Mouse (Mus musculus) frontal cortex, postnatal 14 days (tissue): ENCODE measurements around the gene Syncrip.

Source experiments
- DNase-seq, 2 experiments: peaks; one replicate each; pipeline ENCODE4 v3.0.0; 2022; ENCODE audit warnings: low spot score in 2 of 2

Gene Syncrip

DNA sequence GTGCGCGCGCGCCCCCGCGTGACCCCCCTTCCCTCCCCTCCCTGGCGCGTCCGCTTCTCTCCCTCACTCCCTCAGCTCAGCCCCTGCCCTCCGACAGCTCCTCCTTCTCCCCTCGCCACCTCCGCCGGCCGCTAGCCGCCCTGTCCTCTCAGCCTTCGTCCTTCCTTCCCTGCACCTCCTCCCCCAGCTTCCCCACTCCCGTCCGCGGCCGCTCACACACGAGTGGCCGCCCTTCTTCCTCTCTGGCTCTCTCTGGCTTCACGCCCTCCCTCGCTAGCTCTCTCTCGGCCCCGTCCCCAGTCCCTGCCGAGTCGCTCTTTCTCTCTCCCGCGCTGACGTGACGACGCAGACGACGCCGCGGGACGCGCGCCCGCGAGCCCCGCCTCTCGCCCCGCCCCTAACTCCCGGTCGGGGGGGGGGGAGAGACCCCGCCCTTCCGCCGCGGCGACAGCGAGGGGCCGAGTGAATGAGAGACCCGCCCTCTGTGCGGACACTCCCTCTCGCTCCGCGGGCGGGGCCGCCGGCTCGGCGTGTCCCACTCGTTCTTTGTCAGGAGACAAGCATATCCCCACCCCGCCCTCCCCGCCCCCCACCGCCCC is at the start of gene Syncrip:
Gene Syncrip, minus strand, starts transcription at position 345 of the 599 bp plus-strand sequence.
- peak; percentile 87 for DNase-seq

DNA sequence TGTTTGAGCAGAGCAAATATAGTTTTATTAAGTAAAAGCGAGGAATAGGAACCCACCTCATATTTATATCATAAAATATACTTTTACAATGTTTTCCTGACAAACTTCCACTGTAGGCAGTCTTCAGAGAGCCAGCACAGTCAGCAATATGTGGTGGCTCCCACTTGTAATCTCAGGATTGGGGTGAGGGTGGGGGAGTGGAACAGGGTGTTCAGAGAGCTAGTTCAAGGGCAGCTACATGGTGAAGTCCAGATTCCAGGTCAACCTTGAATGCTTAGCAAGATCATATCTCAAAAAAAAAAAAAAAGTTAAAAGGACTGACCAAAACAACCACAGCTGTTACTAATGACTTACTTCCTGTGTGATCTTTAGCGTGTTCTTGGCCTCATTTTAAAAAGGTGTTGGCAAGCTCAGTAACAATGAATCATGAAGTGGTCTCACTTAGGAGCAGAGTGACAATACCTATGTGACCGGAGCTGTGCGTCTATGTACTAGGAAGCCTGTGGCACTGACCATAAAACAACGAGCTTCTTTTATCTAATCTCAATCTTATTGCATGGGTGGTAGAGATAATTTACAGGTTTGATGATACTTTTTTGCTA is 47.7 kb upstream of the Syncrip start:
- no peak for DNase-seq

DNA sequence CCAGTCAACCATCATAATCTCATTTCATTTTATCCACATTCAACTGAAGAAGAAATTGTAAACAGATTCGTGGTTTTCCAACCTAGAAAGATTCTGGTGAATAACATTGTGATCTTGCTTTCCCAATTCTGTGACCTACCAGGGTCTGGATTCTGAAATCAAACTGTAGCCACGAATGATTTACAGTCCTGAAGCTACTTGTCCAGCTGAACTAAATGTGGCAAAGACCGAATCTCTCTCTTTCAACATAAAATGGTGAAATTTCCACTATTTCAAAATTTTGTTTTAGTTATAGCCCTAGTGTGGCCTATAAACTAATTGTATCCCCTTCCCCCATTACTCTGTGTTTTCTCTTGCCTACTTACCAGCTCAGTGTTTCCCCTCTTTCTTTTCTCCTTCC is 47.2 kb upstream of the Syncrip start:
- DNase-seq, result no peak

DNA sequence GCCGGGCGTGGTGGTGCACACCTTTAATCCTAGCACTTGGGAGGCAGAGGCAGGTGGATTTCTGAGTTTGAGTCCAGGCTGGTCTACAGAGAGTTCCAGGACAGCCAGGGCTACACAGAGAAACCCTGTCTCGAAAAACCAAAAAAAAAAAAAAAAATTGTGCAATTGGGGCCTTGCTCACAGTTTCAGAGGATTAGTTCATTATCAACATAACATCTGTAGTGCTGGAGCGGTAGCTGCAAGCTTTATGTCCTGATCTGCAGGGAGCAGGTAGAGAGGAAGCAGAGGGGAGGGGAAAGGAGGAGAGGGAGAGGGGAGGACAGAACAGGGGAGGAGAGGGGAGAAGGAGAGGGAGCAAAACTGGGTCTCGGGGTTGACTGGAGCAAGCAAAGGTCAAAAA is 46.4 kb upstream of the Syncrip start:
- no peak for DNase-seq

DNA sequence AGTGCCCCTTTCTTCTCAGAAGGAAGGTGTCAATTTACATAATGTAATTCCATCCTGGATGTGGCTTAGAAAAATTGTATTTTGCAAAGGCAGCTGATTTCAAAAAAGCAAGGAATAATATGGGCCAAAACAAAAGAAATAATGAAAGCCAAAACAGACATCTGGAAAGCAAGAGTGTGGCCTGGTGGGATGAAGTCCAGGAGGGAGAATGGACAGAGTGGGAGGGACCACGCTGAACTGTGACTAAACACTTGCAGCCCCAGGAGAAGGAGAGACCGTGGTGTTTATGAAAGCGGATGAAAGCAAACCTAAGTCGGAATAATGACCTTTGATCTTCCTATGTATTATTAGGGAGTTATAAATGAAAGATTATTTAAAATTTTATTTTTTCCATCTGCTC is 45.6 kb upstream of the Syncrip start:
- DNase-seq, result no peak

DNA sequence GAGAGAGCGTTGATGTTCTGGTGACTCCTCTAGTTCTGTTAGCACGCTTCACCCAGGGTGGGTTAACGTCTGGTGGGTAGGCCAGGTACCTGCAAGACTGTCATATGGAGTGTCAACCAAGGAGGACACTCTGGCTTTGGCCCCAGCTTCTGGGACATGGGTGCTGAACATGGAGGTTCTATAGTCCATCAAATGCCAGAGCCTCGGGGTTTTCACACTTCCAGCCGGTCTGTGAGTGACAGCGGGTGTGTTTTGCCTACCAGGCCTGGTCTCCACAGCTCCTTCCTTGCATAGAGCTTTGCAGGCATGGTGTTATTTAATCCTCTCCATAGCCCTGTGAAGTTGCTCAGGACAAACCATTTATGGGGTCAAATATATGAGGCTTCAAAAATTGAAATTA is 43.0 kb upstream of the Syncrip start:
- DNase-seq, result no peak

DNA sequence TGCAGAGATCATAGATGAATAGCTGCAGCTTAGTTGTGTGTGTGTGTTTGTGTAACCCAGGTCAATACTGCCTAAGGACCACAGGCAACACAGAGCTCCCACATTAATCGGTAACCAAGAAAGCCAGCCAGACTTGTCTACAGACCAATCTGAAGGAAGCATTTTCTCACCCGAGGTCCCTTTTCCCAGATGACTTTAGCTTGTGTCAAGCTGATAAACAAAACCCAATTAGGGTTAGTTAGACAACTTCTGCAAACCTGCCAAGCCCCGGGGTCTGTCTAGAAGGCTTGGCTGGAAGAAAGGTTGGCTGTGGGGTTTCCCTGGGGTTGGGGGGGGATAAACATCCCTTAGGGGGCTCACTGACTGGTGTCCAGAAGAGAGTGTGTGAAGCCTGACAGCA is 42.4 kb upstream of the Syncrip start:
- DNase-seq, result no peak

DNA sequence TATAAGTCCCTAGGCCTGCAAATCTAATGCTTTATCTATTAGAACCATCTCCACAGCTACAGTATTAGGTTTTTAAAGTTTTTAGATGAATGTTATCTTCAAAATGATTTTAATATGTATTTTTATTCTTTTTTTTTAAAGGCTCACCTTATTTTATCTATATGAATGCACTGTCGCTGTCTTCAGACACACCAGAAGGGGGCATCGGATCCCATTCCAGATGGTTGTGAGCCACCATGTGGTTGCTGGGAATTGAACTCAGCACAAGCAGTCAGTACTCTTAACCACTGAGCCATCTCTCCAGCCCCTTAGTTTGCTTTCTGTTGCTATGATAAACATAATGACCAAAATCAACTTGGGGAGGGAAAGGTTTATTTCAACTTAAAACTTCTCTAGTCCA is 42.0 kb upstream of the Syncrip start:
- no peak for DNase-seq

DNA sequence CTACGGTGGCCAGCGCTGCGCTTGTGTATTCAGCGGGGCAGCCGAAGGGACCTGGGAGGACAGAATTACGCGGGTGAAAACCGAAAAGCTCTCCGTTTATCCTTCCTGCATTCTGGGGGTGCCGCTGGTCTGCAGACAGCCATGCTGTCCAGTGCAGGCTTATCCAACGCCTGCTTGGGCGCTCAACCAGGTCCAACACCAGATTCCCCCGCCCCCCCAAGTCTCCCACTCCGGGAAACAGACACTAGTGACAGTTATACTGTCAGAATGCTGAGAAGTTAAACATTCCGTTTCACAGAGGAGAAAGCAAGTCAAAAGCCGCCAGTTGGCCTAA is 40.9 kb upstream of the Syncrip start:
- no peak for DNase-seq

DNA sequence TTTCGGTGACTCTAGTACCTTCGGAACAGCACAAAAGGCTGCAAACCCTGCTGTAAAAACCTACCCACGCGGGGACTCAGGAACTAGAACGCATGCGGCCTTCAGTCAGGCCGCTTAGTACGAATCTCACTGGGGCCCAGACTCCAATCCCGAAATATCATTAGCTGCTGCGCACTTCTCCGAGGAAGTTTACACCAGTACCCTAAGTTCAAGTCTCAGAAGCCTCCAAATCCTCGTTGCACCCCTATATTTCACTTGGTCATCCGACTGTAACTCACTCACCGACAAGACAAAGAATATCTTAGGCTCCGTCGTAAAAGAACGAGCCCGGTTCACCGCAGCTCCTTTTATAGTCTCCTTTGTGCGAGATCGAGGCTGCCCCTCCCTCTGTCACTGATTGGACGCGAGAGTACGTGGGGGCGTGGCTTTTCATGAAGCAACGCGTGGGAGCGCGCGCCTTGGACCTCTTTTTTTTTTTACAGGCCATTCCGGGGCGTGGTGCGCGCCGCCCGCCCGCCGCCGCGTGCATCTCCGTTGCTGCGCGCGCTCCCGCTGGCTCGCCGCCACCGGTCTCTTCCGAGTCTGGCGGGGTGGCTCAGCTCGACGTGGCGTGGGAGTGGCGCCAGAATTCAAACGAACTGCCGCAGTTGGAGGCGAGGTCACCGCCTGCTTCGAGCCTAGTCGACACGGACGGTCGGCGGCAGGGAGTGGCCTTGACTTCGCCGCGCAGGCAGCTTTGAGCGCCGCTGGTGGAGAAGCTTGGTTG is 40.4 kb upstream of the Syncrip start:
- peak; percentile 93 to 95 for DNase-seq

DNA sequence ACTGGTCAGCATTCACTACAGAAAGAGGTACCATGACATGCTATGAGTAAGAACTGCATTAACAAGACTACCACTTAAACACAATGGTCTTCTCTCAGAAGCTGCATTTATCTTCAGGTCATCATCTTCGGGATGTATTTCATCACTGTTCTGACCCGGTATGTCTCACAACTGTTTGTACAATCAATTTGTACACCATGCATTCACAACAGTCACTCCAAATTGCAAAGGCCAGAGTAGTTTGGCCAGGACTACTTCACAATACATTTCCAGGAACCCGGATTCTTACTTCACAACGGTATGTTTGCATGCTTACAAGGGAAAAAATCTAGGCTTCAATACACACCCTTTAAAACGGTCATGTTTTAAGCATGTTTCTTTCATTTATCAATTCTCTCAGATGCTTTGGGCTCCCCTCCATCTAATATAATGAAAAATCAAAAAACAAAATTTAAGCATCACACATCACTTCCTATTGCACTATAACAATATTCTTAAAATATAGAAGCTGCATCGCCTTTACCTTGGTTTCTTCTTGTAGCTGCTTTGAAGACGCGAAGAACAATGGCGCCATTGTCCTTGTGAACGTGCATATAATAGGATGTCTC is 39.7 kb upstream of the Syncrip start:
- DNase-seq, result no peak

DNA sequence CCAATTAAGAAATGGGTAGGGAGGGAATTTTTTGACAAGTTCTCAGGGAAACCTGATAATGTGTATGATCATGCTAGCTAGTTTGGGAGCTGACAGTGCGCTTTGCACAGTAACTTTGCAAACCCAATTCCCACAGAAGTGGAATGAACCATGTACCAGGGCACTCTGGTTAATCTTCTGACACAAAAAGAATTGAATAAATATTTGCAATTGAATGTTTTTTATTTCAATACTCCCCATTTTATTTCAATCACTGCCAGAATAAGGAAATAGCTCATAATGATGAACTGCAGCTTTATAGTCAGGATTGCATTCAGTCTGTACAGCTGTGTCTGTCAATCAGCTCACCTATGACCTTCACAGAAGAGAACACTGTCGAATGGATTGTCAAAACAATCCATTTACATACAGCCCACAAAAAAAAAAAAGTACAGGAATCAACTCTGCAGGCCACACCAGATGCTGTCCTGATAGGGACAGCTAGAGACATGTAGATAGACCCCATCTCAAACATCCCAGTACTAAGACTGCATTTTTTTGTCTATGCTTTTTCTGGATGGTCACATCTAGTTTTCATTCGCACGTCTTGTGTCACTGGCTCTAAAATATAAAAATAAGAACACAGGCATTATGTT is 38.6 kb upstream of the Syncrip start:
- no peak for DNase-seq

DNA sequence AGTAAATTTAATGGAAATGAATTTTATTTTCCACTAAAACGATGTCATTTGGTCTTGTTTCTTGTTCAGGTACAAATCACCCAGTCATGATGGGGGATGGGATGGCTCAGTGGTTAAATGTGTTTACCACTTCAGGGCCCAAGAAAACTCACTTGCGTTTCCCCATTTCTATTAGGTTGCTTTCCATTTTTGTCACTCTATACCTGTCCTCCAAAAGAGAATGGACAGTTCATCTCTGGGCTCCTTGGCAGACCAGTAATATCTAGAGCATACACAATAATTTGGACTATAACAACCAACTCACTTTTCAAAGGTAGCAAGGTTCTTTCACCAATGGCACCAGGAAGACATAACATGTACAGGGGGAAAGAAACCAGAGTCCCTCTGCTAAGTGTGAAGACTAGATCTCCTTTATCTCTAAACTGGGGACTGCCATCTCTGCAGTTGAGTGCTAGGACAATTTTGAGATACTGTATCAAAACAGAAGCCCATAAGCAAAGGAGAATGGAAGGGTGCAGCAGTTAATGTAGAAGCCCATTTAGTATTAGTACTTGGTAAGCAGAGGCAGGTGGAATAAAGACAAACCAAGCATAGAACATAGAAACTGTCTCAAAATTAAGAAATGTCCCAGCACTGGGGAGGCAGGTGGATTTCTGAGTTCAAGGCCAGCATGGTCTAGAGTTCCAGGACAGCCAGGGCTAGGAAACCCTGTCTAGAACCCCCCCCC is 37.9 kb upstream of the Syncrip start:
- DNase-seq, result no peak

DNA sequence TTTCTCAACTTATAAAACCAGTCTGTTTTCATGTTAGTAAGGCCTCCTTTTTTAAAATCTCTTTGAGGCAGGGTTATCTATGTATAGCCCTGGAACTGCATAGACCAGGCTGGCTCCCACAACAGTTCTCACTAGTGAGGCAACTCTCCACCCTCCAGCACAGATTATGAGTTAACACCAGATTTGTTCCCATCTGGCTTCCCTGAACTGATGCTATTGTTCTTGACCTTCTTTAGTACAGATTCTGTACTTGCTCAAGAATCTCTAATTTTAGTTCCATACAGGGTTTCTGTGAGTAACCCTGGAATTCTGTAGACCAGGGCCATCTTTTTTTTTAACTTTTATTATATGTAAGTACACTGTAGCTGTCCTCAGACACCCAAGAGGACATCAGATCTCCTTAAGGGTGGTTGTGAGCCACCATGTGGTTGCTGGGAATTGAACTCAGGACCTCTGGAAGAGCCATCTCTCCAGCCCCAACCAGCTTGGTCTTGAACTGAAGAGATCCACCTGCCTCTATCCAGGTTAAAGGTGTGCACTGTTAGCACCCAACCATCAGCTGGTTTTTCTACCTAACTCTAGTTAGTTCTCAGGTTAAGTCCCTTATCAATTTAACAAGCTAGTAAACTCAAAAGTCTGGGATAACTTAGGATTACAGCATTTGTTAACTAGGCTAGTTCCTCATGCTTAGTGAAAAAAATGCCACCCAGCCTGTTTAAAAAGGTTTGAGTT is 37.2 kb upstream of the Syncrip start:
- no peak for DNase-seq

DNA sequence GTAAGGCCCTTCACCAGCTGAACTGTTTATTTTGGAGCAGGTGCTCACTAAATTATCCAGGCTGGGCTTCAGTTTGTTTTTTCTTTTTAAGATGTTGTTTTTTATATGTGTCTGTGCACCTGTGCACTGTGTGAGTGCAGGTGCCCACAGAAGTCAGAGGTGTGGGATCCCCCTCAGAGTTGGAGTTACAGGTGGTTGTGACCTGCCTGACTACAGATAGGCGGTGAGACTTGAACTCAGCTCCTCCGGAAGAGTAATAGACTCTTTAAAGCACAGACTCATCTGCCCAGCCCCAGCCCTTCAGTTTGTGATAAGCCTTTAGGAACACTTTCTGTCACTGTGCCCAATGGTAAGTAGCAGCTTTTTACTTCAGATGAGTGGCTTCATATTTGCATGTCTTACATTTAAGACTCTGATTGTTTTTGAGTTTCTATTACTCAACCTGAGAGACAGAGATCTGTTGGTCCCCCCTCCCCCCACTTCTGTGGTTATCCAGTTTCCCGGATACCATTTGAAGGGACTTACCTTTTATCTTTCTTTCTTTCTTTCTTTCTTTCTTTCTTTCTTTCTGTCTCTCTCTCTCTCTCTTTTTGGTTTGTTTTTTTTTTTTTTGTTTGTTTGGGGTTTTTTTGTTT is 34.1 kb upstream of the Syncrip start:
- DNase-seq, result no peak

DNA sequence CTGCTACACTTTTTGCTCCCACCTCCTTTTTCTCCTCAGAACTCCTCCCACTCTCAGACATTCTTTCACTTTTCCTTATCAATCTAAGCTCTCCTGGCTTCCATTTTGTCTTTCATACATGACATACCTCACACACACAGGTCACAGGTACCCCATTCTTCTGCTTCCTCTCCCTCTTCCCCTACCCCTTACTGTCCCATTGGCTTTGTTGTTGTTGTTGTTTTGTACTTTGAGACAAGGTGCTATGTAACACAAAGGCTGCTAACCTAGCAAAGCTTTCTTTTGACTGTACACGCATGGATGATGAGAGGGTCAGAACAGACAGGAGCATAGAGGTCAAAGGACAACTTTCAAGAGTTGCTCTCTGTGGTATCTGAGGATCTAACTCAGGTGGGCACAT is 33.2 kb upstream of the Syncrip start:
- no peak for DNase-seq

DNA sequence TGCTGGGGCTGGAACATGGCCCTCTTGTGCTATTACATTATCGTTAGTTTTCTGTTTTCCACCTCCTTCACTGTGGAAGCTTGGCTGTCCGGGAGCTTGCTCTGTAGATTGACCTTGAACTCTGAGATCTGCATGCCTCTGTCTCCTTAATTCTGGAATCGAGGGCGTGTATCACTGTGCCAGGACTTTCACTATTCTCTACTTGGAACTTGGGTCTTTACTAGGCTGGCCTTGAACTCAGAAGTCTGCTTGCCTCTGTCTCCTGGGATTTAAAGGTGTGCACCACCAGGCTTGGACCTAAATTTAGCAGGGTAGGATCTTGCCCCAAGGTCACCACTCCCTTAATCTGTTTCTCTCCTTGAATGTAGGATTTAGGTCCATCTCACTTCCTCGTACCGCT is 19.5 kb upstream of the Syncrip start:
- no peak for DNase-seq

DNA sequence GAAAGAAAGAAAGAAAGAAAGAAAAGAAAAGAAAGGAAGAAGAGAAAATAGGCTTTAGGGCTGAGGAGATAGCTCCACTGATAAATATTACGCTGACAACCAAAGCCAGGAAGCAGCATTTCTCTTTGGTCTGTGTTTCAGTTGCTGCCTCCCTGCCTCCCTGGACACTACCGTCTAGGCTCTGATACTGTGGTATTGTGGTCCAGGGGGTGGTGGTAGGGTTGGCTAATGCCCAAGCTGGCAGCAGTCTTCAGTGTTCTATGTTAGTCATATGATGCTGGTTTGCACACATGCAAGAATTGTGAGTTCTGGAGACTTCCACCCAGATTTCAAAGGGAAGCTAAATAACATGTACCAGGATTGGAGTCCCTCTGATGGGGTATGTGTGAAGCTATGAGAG is 17.7 kb upstream of the Syncrip start:
- no peak for DNase-seq

DNA sequence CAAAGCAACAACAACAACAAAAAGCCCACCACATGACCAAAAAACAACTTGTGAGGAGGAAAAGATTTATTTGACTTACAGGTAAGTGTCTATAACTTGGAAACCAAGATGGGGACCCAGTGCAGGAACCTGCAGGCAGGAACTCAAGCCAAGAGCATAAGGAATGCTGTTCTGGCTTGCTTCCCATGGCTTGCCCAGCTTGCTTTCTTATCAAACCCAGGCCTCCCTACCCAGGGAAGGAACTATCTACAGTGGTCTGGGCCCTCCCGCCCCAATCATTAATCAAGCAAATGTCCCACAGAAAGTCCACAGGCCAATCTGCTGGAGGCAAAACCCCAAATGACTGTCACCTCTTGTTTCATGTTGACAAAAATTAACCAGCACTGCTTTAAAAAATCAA is 10.1 kb upstream of the Syncrip start:
- no peak for DNase-seq

DNA sequence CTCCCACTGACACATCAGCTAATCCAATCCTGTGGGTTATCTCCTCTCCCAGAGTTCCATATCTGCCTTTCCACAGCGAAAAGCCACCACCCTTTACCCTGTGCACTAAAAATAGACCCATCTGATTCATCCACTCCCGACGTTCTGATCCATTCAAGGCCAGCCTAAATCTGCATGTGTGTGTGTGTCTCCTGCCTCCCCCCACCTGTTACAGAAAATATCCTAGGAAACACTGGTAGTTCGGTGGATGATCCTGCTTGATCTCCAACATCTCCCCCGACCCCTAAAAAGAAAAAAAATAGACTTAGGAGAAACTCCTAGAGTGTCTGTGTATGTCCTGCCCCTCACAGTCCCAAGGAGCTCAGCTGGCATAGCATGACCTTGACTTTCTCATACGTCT is 2.2 kb upstream of the Syncrip start:
- DNase-seq, result no peak
